Mouse (Mus musculus): ENCODE results near the gene Rnf150. TPM values are rescaled to one million over a fixed set of nuclear protein-coding genes. Genes with fewer than 3 reads are reported as not detected.

The Rnf150 gene
- total and polyA plus RNA-seq, 3 experiments: 0.13 to 0.50 (median 0.39) TPM

GRCm38 (mm10) chr8:83077329-83077728, 214.2 kb downstream of the Rnf150 start:
- in situ Hi-C loops (cut with MboI; ENCODE audit: low pct_ligation_motif_present, low pct_unique_long_range_greater_than_20kb, low sequenced_read_pairs): loop anchor here (25.0 kb wide), 1 partner anchor 690 kb away; no protein-coding TSS in a partner anchor
- Histone ChIP-seq H3K9ac (ENCODE audit: insufficient read depth, low read depth) (no peak overlapping the region), H3K4me3 (replicated peaks in 1 of 3; ENCODE audit: low read depth in 2 of 3, low read length in 2 of 3, poor library complexity in 1 of 3) (no peak overlapping the region), H3K27ac (ENCODE audit: insufficient read depth, low read depth) (no peak overlapping the region), H3K4me2 (ENCODE audit: insufficient read depth, low read depth, poor library complexity, severe bottlenecking) (no peak overlapping the region), H3K9me3 (replicated peaks; ENCODE audit: low read length) (peaks cover 4% of the 10 kb centered on the region), H3K79me2 (replicated peaks; ENCODE audit: control insufficient read depth, extremely low read depth, insufficient read depth, poor library complexity, severe bottlenecking) (no peaks in the 10 kb centered on the region), H3K4me1 (ENCODE audit: control insufficient read depth in 1 of 2, insufficient read depth in 2 of 2) (peaks cover 3 to 37% of the 10 kb centered on the region in 2 experiments), H3K36me3 (replicated peaks in 1 of 2; ENCODE audit: control insufficient read depth in 1 of 2, insufficient read depth in 1 of 2, low read length in 1 of 2) (no peaks in the 10 kb centered on the region), H3K27me3 (replicated peaks) (no peaks in the 10 kb centered on the region)
- no peak for DNase-seq (ENCODE audit: extremely low read depth)
- TF ChIP-seq E2F4 (IDR thresholded peaks at IDR 0.05; ENCODE audit: insufficient replicate concordance, low read depth, low read length): no peak
- TF ChIP-seq USF2 (conservative IDR thresholded peaks at IDR 0.05; ENCODE audit: low read depth, low read length): no peak
- no peak for TF ChIP-seq HCFC1 (IDR thresholded peaks at IDR 0.05; ENCODE audit: low read depth, low read length)
- no peak for TF ChIP-seq ZKSCAN1 (IDR thresholded peaks at IDR 0.05; ENCODE audit: borderline replicate concordance, low read depth, low read length)
- TF ChIP-seq CHD1 (IDR thresholded peaks at IDR 0.05; ENCODE audit: low read depth, low read length): no peak
- no peak for TF ChIP-seq MAX (IDR thresholded peaks at IDR 0.05; ENCODE audit: low read length)
- dilution Hi-C loops (cut with MboI; ENCODE audit: extremely low pct_ligation_motif_present, extremely low pct_unique_long_range_greater_than_20kb, low sequenced_read_pairs): no loop called here

GRCm38 (mm10) chr8:83078701-83079533, 215.8 kb downstream of the Rnf150 start:
- Histone ChIP-seq H3K27ac (ENCODE audit: insufficient read depth, low read depth) (no peak overlapping the region), H3K27me3 (replicated peaks) (no peaks in the 10 kb centered on the region), H3K4me2 (ENCODE audit: insufficient read depth, low read depth, poor library complexity, severe bottlenecking) (no peak overlapping the region), H3K9me3 (replicated peaks; ENCODE audit: low read length) (peaks cover 4% of the 10 kb centered on the region), H3K36me3 (replicated peaks in 1 of 2; ENCODE audit: control insufficient read depth in 1 of 2, insufficient read depth in 1 of 2, low read length in 1 of 2) (no peaks in the 10 kb centered on the region), H3K4me1 (ENCODE audit: control insufficient read depth in 1 of 2, insufficient read depth in 2 of 2) (peaks cover 3 to 35% of the 10 kb centered on the region in 2 experiments), H3K9ac (ENCODE audit: insufficient read depth, low read depth) (no peak overlapping the region), H3K4me3 (replicated peaks in 1 of 3; ENCODE audit: low read depth in 2 of 3, low read length in 2 of 3, poor library complexity in 1 of 3) (no peak overlapping the region), H3K79me2 (replicated peaks; ENCODE audit: control insufficient read depth, extremely low read depth, insufficient read depth, poor library complexity, severe bottlenecking) (no peaks in the 10 kb centered on the region)
- no peak for DNase-seq (ENCODE audit: extremely low read depth)
- dilution Hi-C loops (cut with MboI; ENCODE audit: extremely low pct_ligation_motif_present, extremely low pct_unique_long_range_greater_than_20kb, low sequenced_read_pairs): no loop called here
- in situ Hi-C loops (cut with MboI; ENCODE audit: low pct_ligation_motif_present, low pct_unique_long_range_greater_than_20kb, low sequenced_read_pairs): loop anchor here (25.0 kb wide), 1 partner anchor 692 kb away; no protein-coding TSS in a partner anchor
- TF ChIP-seq TCF12 (IDR thresholded peaks at IDR 0.05; ENCODE audit: low read depth, low read length) (no peak), USF2 (conservative IDR thresholded peaks at IDR 0.05; ENCODE audit: low read depth, low read length) (no peak), MAX (IDR thresholded peaks at IDR 0.05; ENCODE audit: low read length) (no peak), POLR2A (IDR thresholded peaks at IDR 0.05; ENCODE audit: low read depth, low read length) (no peak), SIN3A (IDR thresholded peaks at IDR 0.05; ENCODE audit: low read length) (no peak), MYC (IDR thresholded peaks at IDR 0.05; ENCODE audit: low read depth, low read length) (no peak), EP300 (IDR thresholded peaks at IDR 0.05; ENCODE audit: low read length) (no peak), SMC3 (IDR thresholded peaks at IDR 0.05; ENCODE audit: low read depth, low read length) (no peak), JUND (conservative IDR thresholded peaks at IDR 0.05; ENCODE audit: low read depth, low read length) (no peak), CTCF (conservative IDR thresholded peaks at IDR 0.05 in 1 of 2, IDR thresholded peaks at IDR 0.05 in 1 of 2; ENCODE audit: low read depth in 2 of 2, low read length in 2 of 2) (no peak), POLR2AphosphoS2 (IDR thresholded peaks at IDR 0.05; ENCODE audit: low read depth, low read length) (no peak), MAFK (IDR thresholded peaks at IDR 0.05; ENCODE audit: insufficient replicate concordance, low read length) (no peak), ZKSCAN1 (IDR thresholded peaks at IDR 0.05; ENCODE audit: borderline replicate concordance, low read depth, low read length) (no peak), NELFE (IDR thresholded peaks at IDR 0.05; ENCODE audit: low read depth, low read length) (no peak)

Data from CH12.LX (cell line).